Mouse (Mus musculus): Measurements from ENCODE around the gene Ddt. TPM values are rescaled to one million over a fixed set of nuclear protein-coding genes. Genes with fewer than 3 reads are reported as not detected.

The Ddt gene
- polyA plus RNA-seq, 1 experiment = 59.7 TPM

DNA sequence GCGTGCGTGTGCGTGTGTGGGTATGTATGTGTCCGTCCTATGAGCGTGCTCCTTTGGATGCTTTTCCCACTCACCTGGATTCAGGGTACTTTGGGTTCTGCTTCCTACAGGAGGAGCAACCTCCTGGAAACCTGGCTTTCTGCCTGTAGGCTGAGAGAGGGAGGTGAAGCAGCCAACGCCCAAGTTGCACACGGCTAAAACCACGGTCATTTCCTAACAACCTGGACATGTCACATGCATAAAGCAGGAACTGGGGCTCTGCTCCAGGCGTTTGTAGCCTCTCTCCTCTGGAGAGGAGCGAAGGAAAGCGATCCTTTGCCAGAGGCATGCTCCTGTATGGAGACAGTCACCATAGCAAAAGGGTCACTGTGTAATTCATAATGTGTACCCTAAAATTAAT, 16.5 kb downstream of the Ddt start:
- 82% methylated on average over 11 of the region's 11 CpGs for WGBS
- TF ChIP-seq POLR2A (IDR thresholded peaks at IDR 0.05; ENCODE audit: borderline replicate concordance, extremely low read depth, low read depth, low read length) = no peak
- no peak for TF ChIP-seq CTCF (IDR thresholded peaks at IDR 0.05; ENCODE audit: insufficient read depth, low read length)
- H3K4me3 ChIP-seq (replicated peaks; ENCODE audit: extremely low read depth, low read depth, low read length) = no peak overlapping the region
- DNase-seq = no peak
- no peaks in the 10 kb centered on the region for H3K4me1 ChIP-seq (ENCODE audit: control insufficient read depth, insufficient read depth, low read length)

DNA sequence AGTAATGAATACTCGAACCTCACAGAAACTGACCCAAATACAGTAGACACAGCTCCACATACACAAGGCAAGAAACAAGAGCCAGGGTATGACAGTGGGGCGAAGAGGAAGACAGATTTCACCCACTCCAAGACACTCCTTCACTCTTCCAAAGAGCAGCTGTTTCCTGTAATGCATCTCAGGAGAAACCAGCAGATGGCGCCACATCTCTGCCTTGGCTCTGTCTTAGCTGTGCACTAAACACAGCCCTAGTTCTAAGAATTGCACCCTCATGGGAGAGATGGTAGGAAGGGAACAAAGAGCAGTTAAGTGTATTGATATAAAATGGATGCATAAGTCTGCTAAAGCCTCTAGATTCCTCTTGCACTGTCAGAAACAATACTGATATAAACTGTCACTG, 29.2 kb downstream of the Ddt start:
- H3K4me1 ChIP-seq (ENCODE audit: control insufficient read depth, insufficient read depth, low read length) = no peaks in the 10 kb centered on the region
- DNase-seq = peak; percentile 75
- no peak for TF ChIP-seq POLR2A (IDR thresholded peaks at IDR 0.05; ENCODE audit: borderline replicate concordance, extremely low read depth, low read depth, low read length)
- peak; percentile 87 for TF ChIP-seq CTCF (IDR thresholded peaks at IDR 0.05; ENCODE audit: insufficient read depth, low read length)
- no peak overlapping the region for H3K4me3 ChIP-seq (replicated peaks; ENCODE audit: extremely low read depth, low read depth, low read length)
- 40% methylated on average over 3 of the region's 3 CpGs for WGBS

DNA sequence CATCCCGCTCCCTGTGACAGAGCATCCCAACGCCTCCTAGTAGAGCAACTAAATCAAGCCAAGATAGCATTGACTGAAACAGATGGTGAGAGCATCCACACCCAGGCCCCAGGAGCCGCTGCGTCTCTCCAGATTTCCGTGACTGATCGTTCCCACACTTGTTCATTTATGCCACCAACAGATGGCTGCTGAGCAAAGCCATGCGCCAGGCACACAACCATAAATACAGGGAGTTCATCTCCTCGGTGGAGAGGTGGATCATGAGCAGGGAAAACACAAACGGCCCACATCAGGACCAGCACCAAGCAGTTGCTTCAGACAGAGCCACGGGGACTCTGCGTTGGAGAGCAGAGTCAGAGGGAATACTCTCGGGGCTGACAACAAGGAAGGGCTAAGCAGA, 29.8 kb downstream of the Ddt start:
- 90% methylated on average over 12 of the region's 12 CpGs for WGBS
- DNase-seq = no peak
- H3K4me3 ChIP-seq (replicated peaks; ENCODE audit: extremely low read depth, low read depth, low read length) = no peak overlapping the region
- TF ChIP-seq POLR2A (IDR thresholded peaks at IDR 0.05; ENCODE audit: borderline replicate concordance, extremely low read depth, low read depth, low read length) = no peak
- TF ChIP-seq CTCF (IDR thresholded peaks at IDR 0.05; ENCODE audit: insufficient read depth, low read length) = no peak
- no peaks in the 10 kb centered on the region for H3K4me1 ChIP-seq (ENCODE audit: control insufficient read depth, insufficient read depth, low read length)

GRCm38 (mm10) chr10:75740866-75741265, 32.3 kb downstream of the Ddt start:
- no peak for TF ChIP-seq CTCF (IDR thresholded peaks at IDR 0.05; ENCODE audit: insufficient read depth, low read length)
- TF ChIP-seq POLR2A (IDR thresholded peaks at IDR 0.05; ENCODE audit: borderline replicate concordance, extremely low read depth, low read depth, low read length) = no peak
- H3K4me1 ChIP-seq (ENCODE audit: control insufficient read depth, insufficient read depth, low read length) = no peaks in the 10 kb centered on the region
- H3K4me3 ChIP-seq (replicated peaks; ENCODE audit: extremely low read depth, low read depth, low read length) = no peak overlapping the region
- WGBS = 89% methylated on average over 3 of the region's 3 CpGs
- no peak for DNase-seq

GRCm38 (mm10) chr10:75725449-75725848, 47.8 kb downstream of the Ddt start:
- H3K4me1 ChIP-seq (ENCODE audit: control insufficient read depth, insufficient read depth, low read length) = no peaks in the 10 kb centered on the region
- no peak for TF ChIP-seq CTCF (IDR thresholded peaks at IDR 0.05; ENCODE audit: insufficient read depth, low read length)
- no peak for TF ChIP-seq POLR2A (IDR thresholded peaks at IDR 0.05; ENCODE audit: borderline replicate concordance, extremely low read depth, low read depth, low read length)
- WGBS = 91% methylated on average over 7 of the region's 7 CpGs
- no peak overlapping the region for H3K4me3 ChIP-seq (replicated peaks; ENCODE audit: extremely low read depth, low read depth, low read length)
- no peak for DNase-seq

Other genes starting within 250 kb of the Ddt start
- gene Lrrc75b, start 213.1 kb downstream of the Ddt start, polyA plus RNA-seq (2012; rRNA removed) = 0.30 and 0.36 TPM in 2 replicates
- 1.8 and 2.2 TPM in 2 replicates for gene Ggt1, start 211.8 kb downstream of the Ddt start, polyA plus RNA-seq (2012; rRNA removed)
- 35.5 and 39.7 TPM in 2 replicates for gene Ggt5, start 184.1 kb downstream of the Ddt start, polyA plus RNA-seq (2012; rRNA removed)
- 13.4 and 15.3 TPM in 2 replicates for gene Susd2, start 129.4 kb downstream of the Ddt start, polyA plus RNA-seq (2012; rRNA removed)
- gene Cabin1, start 9.1 kb downstream of the Ddt start, polyA plus RNA-seq (2012; rRNA removed) = 53.6 and 65.0 TPM in 2 replicates
- gene Gm20441, start 7.5 kb upstream of the Ddt start, polyA plus RNA-seq (2012; rRNA removed) = not detected in 2 replicates
- gene Gstt3, start 8.0 kb upstream of the Ddt start, polyA plus RNA-seq (2012; rRNA removed) = 47.8 and 63.7 TPM in 2 replicates
- gene Gstt1, start 25.2 kb upstream of the Ddt start, polyA plus RNA-seq (2012; rRNA removed) = 163 and 178 TPM in 2 replicates
- gene Gstt4, start 49.1 kb upstream of the Ddt start, polyA plus RNA-seq (2012; rRNA removed) = not detected in 2 replicates
- 137 and 149 TPM in 2 replicates for gene Gstt2, start 64.0 kb upstream of the Ddt start, polyA plus RNA-seq (2012; rRNA removed)
- gene Mif, start 86.8 kb upstream of the Ddt start, polyA plus RNA-seq (2012; rRNA removed) = 479 and 563 TPM in 2 replicates
- gene Derl3, start 120.0 kb upstream of the Ddt start, polyA plus RNA-seq (2012; rRNA removed) = 5.1 and 12.1 TPM in 2 replicates
- gene Smarcb1, start 148.2 kb upstream of the Ddt start, polyA plus RNA-seq (2012; rRNA removed) = 41.2 and 53.1 TPM in 2 replicates
- 415 and 628 TPM in 2 replicates for gene Chchd10, start 159.7 kb upstream of the Ddt start, polyA plus RNA-seq (2012; rRNA removed)
- 83.9 and 89.2 TPM in 2 replicates for gene Mmp11, start 163.1 kb upstream of the Ddt start, polyA plus RNA-seq (2012; rRNA removed)
- 12.6 and 15.8 TPM in 2 replicates for gene Gm867, start 167.3 kb upstream of the Ddt start, polyA plus RNA-seq (2012; rRNA removed)
- 57.1 and 72.3 TPM in 2 replicates for gene Vpreb3, start 169.6 kb upstream of the Ddt start, polyA plus RNA-seq (2012; rRNA removed)
- 0.03 and 0.09 TPM in 2 replicates for gene Gm5134, start 181.1 kb upstream of the Ddt start, polyA plus RNA-seq (2012; rRNA removed)

Measured in lung, adult 2 months (tissue).